Mouse (Mus musculus) embryonic facial prominence, embryonic 13.5 days (tissue): Measurements from ENCODE around the gene Evpl. TPM values are rescaled to one million over a fixed set of nuclear protein-coding genes. Genes with fewer than 3 reads are reported as not detected.

Experiments
- ATAC-seq: fragments of 200-750 bp; cut with Nextera tagmentation; 2 replicates; pipeline ENCODE4 v1.8.0; 2017; ENCODE audit warnings: low read depth; ENCODE audit not compliant: insufficient number of reproducible peaks, insufficient read depth, low FRiP score, low TSS enrichment
- H3K27ac ChIP-seq: fragments of 300-500 bp; sonication (generic); 2 replicates; pipeline ENCODE4 v1.5.1; 2015; ENCODE audit warnings: moderate library complexity, mild to moderate bottlenecking, inconsistent platforms
- H3K27me3 ChIP-seq: fragments of 300-500 bp; sonication (generic); 2 replicates; pipeline ENCODE4 v1.6.1; 2015; ENCODE audit warnings: mild to moderate bottlenecking, inconsistent platforms
- H3K36me3 ChIP-seq: fragments of 300-500 bp; sonication (generic); 2 replicates; pipeline ENCODE4 v1.6.1; 2015; ENCODE audit warnings: mild to moderate bottlenecking, inconsistent platforms
- H3K4me1 ChIP-seq: fragments of 300-500 bp; sonication (generic); 2 replicates; pipeline ENCODE4 v1.6.1; 2015; ENCODE audit warnings: inconsistent platforms
- H3K4me2 ChIP-seq: fragments of 300-500 bp; sonication (generic); 2 replicates; pipeline ENCODE4 v1.6.1; 2015; ENCODE audit warnings: moderate library complexity, mild to moderate bottlenecking, inconsistent platforms
- H3K4me3 ChIP-seq: fragments of 300-500 bp; sonication (generic); 2 replicates; pipeline ENCODE4 v1.5.1; 2015; ENCODE audit warnings: mild to moderate bottlenecking, inconsistent platforms
- H3K9ac ChIP-seq: fragments of 300-500 bp; sonication (generic); 2 replicates; pipeline ENCODE4 v1.6.1; 2015; ENCODE audit warnings: mild to moderate bottlenecking, inconsistent platforms
- H3K9me3 ChIP-seq: fragments of 300-500 bp; sonication (generic); 2 replicates; pipeline ENCODE4 v1.6.1; 2016; ENCODE audit warnings: inconsistent platforms
- WGBS: fragments of 180-500 bp; shearing (Covaris S2); methylation state at CpG from one replicate; pipeline ENCODE4 v1.1.7; 2015; ENCODE audit warnings: mixed read lengths; 5-methylcytosine and 5-hydroxymethylcytosine counted together
- polyA plus RNA-seq: library from polyadenylated mRNA; unstranded; fragments of >200 nt; fragmentation: Nextera tagmentation; extraction: Ambion mirVana; gene quantifications from 2 replicates; pipeline ENCODE4 v1.2.1, GENCODE M21; 2015

The Evpl gene
- polyA plus RNA-seq, 1 experiment from 2014 or later = 4.8 TPM

DNA sequence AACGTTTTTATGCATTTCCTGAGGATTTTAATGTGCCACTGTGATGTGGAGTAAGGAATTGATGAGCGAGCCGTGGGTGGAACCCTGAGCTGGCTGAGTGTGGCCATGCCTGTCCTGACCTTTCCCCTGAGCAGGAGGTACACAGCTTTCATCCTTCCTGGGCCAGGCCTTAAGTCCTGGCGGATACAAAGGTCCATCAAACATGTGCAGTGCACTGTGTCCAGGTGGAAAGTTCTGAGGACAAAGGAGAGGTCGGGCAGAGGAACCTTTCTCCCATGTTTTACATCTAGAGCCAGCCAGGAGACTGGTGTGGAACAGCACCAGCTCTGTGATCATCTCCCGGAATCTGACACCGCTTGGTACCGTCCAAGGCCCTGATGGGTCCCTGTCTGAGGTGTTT is 28.6 kb downstream of the Evpl start:
- Histone ChIP-seq H3K4me3 (no peak overlapping the region), H3K4me1 (no peaks in the 10 kb centered on the region), H3K9me3 (no peaks in the 10 kb centered on the region), H3K27ac (no peak overlapping the region), H3K27me3 (no peaks in the 10 kb centered on the region), H3K36me3 (peaks cover 36% of the 10 kb centered on the region), H3K4me2 (no peak overlapping the region), H3K9ac (no peak overlapping the region)
- ATAC-seq = no peak
- WGBS = 76% methylated on average over 8 of the region's 8 CpGs

DNA sequence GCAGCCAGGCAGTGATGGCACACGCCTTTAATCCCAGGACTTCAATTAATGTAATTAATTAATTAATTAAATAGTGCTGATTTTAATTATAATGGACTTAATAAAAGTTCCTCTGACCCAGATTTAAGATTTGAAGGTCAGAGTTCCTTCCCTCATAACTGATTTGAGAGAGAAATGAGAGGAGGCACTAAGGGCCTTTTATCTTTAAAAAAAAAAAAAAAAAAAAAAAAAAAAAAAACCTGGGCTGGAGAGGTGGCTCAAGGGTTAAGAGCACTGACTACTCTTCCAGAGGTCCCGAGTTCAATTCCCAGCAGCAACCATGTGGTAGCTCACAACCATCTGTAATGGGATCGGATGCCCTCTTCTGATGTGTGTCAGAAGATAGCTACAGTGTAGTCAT is 29.2 kb downstream of the Evpl start:
- Histone ChIP-seq H3K4me2 (no peak overlapping the region), H3K27me3 (no peaks in the 10 kb centered on the region), H3K36me3 (peaks cover 36% of the 10 kb centered on the region), H3K4me1 (no peaks in the 10 kb centered on the region), H3K27ac (no peak overlapping the region), H3K4me3 (no peak overlapping the region), H3K9ac (no peak overlapping the region), H3K9me3 (no peaks in the 10 kb centered on the region)
- no peak for ATAC-seq
- 82% methylated on average over 3 of the region's 3 CpGs for WGBS

DNA sequence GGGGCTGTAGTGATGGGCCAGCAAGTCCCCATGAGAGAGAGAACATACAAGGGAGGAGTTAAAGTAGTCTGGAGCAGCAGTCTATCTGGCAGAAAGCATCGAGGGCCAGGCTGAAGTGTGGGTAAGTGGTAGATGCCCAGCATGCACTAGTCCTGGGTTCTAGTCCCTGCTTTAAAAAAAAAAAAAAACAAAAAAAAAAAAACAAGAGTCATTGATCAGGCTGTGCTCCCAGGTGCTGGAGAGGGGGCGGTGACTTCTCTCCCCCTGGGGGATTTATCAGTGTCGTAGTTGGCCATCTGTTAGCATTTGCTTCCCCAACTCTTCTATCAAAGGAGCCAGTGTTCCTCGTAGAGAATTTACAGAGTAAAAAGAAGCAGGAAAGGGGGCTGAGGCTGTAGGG is 31.2 kb downstream of the Evpl start:
- no peak overlapping the region for H3K27ac ChIP-seq
- WGBS = 59% methylated on average over 4 of the region's 4 CpGs

DNA sequence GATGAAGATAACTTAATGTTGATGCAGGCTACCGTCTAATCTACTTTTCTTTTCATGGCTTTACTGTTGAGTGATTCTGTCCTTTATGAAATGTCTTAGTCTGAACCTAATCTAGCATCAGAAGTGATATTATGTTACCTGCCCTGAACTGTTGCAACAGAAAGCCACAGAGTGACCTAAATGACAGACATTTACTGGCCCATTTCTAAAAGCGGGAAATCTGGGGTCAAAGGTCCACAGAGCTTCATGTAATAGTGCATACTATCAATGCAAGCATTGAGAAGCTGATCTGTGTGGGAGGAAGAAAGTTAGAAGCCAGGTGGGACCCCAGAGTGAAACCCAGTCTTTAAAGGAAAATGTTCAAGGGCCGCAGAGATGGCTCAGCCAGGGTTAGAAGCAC is 34.7 kb downstream of the Evpl start:
- H3K27me3 ChIP-seq = no peaks in the 10 kb centered on the region
- WGBS = 89% methylated on average over 3 of the region's 3 CpGs

More for the DNA sequence above, 31.2 kb downstream of the Evpl start:
- no peaks in the 10 kb centered on the region for H3K27me3 ChIP-seq
- no peaks in the 10 kb centered on the region for H3K4me1 ChIP-seq
- H3K9ac ChIP-seq = no peak overlapping the region
- no peak for ATAC-seq
- H3K4me3 ChIP-seq = no peak overlapping the region
- peaks cover 30% of the 10 kb centered on the region for H3K36me3 ChIP-seq
- H3K4me2 ChIP-seq = no peak overlapping the region
- H3K9me3 ChIP-seq = no peaks in the 10 kb centered on the region

DNA sequence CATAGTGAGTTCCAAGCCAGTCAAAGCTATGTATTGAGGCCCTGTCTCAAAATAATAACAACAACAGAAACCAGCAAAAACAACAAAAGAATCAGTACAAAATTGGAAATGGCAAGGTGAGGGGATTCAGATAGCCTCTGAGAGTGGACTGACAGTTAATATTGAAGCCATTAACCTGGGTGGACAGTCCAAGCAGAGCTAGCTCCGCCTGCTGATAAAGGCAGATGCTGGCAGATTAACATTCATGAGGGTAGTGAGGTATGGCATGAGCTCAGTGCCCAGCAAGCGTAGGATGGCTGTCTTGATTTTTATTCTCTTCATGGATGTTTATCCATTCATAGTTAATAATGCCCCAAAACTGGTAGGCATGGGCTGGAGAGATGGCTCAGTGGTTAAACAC is 36.7 kb downstream of the Evpl start:
- H3K9ac ChIP-seq = no peak overlapping the region
- H3K4me2 ChIP-seq = no peak overlapping the region
- H3K27me3 ChIP-seq = no peaks in the 10 kb centered on the region
- H3K9me3 ChIP-seq = no peaks in the 10 kb centered on the region
- no peak overlapping the region for H3K4me3 ChIP-seq
- H3K4me1 ChIP-seq = peaks cover 9% of the 10 kb centered on the region
- no peak for ATAC-seq
- no peak overlapping the region for H3K27ac ChIP-seq
- H3K36me3 ChIP-seq = peaks cover 19% of the 10 kb centered on the region
- 85% methylated on average over 2 of the region's 2 CpGs for WGBS

More for the DNA sequence above, 34.7 kb downstream of the Evpl start:
- peaks cover 4% of the 10 kb centered on the region; the same call in 1 of the 2 replicates for H3K4me1 ChIP-seq
- no peak overlapping the region for H3K27ac ChIP-seq
- peaks cover 30% of the 10 kb centered on the region for H3K36me3 ChIP-seq
- H3K4me2 ChIP-seq = no peak overlapping the region
- no peaks in the 10 kb centered on the region for H3K9me3 ChIP-seq
- no peak overlapping the region for H3K4me3 ChIP-seq
- no peak overlapping the region for H3K9ac ChIP-seq
- ATAC-seq = no peak

DNA sequence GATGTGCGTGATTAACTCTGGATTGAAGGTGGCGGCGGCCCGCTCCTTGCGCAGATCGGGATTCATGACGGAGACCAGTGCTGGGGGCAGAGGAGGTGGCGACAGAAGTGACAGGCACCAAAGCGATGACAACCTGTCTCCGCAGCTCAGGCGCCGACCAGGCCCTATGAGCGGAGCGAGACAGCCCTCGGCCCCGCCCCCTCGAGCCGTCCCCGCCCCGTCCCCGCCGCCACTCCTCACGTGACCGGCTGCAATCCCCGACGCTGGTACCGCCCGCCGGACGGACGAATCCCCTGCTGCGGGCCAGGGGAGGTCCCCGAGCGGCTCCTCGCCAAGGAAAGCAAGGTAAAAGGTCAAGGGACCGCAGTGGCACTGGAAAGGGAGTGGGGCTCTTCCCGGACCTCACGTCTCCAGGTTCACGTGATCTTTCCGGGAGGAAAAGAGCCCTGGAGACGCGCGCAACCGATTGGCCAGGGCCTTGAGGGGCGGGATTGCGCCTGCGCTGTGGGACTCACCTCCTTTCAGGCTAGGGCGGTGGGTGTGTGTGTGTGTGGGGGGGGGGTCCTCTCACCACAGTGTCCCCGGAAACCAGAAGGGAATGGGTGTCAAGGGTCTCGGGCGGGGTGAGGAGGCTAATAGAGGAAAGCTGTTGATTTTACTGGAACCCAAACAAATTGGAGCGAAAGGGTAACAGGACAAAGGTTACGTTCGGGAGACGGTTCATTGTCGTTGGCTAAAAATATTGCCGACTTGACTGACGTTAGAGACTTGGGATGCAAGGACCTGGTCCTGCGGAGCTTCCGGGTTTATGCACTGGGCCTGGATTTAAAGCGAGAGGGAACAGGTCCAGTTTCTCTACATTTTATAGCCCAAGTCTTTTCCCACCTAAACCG is 39.0 kb downstream of the Evpl start, which contains the start of the genes Ten1 and Acox1:
Gene Ten1 (plus strand): TSS at position 217 of the 893 bp plus-strand sequence.
Gene Acox1 (minus strand): TSS at position 407 of the 893 bp plus-strand sequence.
- WGBS = under 1% methylated on average over 61 of the region's 62 CpGs

DNA sequence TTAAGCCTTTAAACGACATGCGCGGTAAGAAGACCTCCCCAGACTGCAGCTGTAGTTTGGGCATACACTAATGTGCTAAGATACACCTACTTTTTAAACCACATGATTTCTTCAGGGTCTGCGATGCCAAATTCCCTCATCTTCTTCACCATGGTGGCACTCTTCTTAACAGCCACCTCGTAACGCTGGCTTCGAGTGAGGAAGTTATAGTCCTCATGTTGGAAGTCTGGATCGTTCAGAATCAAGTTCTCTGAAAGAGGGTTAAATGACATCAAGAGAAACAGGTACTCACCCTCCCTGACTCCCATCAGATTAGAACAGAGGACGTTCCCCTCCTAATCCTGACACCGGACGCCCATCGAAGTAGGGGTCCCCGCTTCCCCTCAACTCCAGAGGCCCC is 39.7 kb downstream of the Evpl start:
- WGBS = 24% methylated on average over 13 of the region's 13 CpGs
- no peaks in the 10 kb centered on the region for H3K27me3 ChIP-seq
- H3K4me2 ChIP-seq = peak overlapping the region; percentile 71

More for the DNA sequence above, 39.0 kb downstream of the Evpl start, which contains the start of the genes Ten1 and Acox1:
- ATAC-seq = peak; percentile 95
- Histone ChIP-seq H3K27ac (peak within 1 kb of the TSS; percentile 93), H3K4me1 (peaks cover 9% of the 10 kb centered on the region), H3K9me3 (no peaks in the 10 kb centered on the region), H3K4me2 (peak within 1 kb of the TSS; percentile 71), H3K4me3 (peak within 1 kb of the TSS; percentile 76), H3K36me3 (peaks cover 13% of the 10 kb centered on the region; the same call in 1 of the 2 replicates), H3K9ac (peak within 1 kb of the TSS; percentile 88), H3K27me3 (no peaks in the 10 kb centered on the region)

DNA sequence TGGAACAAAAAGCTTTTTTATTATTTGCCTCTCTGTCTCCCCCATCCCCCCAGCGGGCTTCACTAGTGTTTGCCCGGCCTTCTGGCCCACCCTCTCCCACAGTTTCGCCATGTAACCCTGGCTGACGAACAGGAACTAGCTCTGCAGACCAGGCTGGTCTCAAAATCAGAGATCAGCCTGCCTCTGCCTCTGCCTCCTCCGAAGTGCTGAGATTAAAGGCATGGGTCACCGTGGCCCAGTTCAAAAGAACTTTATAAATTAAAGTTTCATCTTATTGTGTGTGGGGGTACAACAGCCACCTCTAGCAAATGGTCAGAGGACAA is 40.3 kb downstream of the Evpl start:
- WGBS = 89% methylated on average over 6 of the region's 6 CpGs
- 0 out of 2 replicates have a peak overlapping the region, but pooled peaks have one; percentile 7 for H3K9ac ChIP-seq

More for the DNA sequence above, 39.7 kb downstream of the Evpl start:
- peak overlapping the region; percentile 88 for H3K9ac ChIP-seq
- H3K4me1 ChIP-seq = peaks cover 9% of the 10 kb centered on the region
- H3K4me3 ChIP-seq = peak overlapping the region; percentile 76
- H3K27ac ChIP-seq = peak overlapping the region; percentile 93
- no peaks in the 10 kb centered on the region for H3K9me3 ChIP-seq
- ATAC-seq = no peak
- peaks cover 13% of the 10 kb centered on the region; the same call in 1 of the 2 replicates for H3K36me3 ChIP-seq

DNA sequence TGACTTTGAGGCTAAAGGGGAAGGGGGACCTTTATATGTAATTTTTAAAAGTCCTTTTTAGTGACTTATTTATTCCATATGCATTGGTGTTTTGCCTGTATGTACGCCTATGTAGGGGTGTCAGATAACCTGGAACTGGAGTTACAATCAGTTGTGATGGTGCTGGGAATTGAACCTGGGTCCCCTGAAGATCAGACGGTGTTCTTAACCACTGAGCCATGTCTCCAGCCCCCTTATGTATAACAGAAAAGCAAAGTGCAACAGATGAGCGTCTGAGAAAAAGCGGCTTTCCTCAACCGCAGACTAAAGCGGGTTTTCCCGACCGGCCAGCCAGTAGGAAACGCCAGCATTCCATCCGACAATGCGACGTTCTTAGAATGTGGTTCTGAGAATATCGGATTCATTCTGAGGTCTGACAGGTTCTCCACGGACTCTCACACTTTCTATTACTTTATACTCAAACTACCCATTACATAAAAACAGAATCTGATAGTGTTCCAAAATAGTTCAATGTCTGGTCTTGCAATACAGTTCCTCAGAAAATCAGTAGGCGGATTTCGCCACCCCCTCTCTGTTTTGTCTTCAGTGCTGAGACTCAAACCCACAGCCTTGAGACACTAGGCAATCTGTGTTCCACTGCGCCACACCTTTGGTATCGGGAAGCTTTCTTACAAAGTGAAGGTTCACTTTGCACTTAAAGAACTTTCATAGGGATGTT is 40.9 kb downstream of the Evpl start:
- H3K4me1 ChIP-seq = peaks cover 9% of the 10 kb centered on the region
- H3K4me2 ChIP-seq = peak overlapping the region; percentile 71
- no peak for ATAC-seq
- no peaks in the 10 kb centered on the region for H3K27me3 ChIP-seq
- H3K4me3 ChIP-seq = 0 out of 2 replicates have a peak overlapping the region, but pooled peaks have one; percentile 76
- 94% methylated on average over 18 of the region's 18 CpGs for WGBS
- no peak overlapping the region for H3K27ac ChIP-seq
- peaks cover 13% of the 10 kb centered on the region; the same call in 1 of the 2 replicates for H3K36me3 ChIP-seq
- 0 out of 2 replicates have a peak overlapping the region, but pooled peaks have one; percentile 7 for H3K9ac ChIP-seq
- H3K9me3 ChIP-seq = no peaks in the 10 kb centered on the region

More for the DNA sequence above, 40.3 kb downstream of the Evpl start:
- Histone ChIP-seq H3K27ac (no peak overlapping the region), H3K9me3 (no peaks in the 10 kb centered on the region), H3K27me3 (no peaks in the 10 kb centered on the region), H3K36me3 (peaks cover 13% of the 10 kb centered on the region; the same call in 1 of the 2 replicates), H3K4me3 (peak overlapping the region; percentile 76; the same call in 1 of the 2 replicates), H3K4me2 (peak overlapping the region; percentile 71), H3K4me1 (peaks cover 9% of the 10 kb centered on the region)
- ATAC-seq = no peak

DNA sequence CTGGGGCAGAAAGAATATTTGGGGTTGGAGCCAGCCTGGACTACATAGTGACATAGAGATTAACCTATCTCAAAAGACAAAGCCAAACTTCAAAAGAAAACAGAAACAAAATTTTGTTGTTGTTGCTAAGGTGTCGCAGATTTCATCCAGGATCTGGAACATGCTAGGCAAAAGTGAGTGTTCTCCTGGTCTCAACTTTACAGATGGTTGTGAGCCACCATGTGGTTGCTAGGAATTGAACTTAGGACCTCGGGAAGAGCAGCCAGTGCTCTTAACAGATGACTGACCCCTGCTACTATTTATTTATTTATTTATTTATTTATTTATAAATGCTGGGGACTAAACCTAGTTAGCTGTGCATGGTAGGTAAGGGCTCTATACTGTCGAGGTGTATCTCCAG is 41.5 kb downstream of the Evpl start:
- ATAC-seq = no peak
- Histone ChIP-seq H3K4me3 (no peak overlapping the region), H3K9ac (no peak overlapping the region), H3K27me3 (no peaks in the 10 kb centered on the region), H3K27ac (no peak overlapping the region), H3K36me3 (peaks cover 15% of the 10 kb centered on the region; the same call in 1 of the 2 replicates), H3K9me3 (no peaks in the 10 kb centered on the region), H3K4me2 (no peak overlapping the region), H3K4me1 (peaks cover 9% of the 10 kb centered on the region)
- 88% methylated on average over 3 of the region's 3 CpGs for WGBS

DNA sequence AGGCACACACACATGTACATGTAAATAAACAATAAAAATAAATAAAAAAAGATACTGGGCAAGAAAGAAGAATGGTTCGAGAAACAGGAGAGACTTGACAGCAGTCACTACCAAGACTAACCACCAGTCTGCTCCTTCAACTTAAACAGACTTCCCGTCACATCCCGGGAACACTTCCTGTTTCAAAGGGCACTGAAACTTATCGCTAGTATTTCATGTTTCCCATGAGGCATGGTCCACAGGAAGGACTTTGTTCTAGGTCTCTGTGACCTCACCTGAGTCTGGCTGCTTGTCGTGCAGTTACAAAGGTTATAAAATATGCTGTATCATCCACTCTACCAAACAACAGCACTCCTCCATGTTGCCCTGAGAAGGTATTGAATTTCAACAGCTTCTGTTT is 42.6 kb downstream of the Evpl start:
- 71% methylated on average over 5 of the region's 5 CpGs for WGBS
- Histone ChIP-seq H3K9ac (0 out of 2 replicates have a peak overlapping the region, but pooled peaks have one; percentile 46), H3K9me3 (no peaks in the 10 kb centered on the region), H3K27me3 (no peaks in the 10 kb centered on the region), H3K27ac (no peak overlapping the region), H3K4me3 (no peak overlapping the region), H3K4me1 (peaks cover 9% of the 10 kb centered on the region), H3K36me3 (peaks cover 19% of the 10 kb centered on the region; the same call in 1 of the 2 replicates), H3K4me2 (no peak overlapping the region)
- no peak for ATAC-seq
